Mouse (Mus musculus) small intestine, adult 2 months (tissue): Measurements from ENCODE around the gene Cxcr5. TPM values are rescaled to one million over a fixed set of nuclear protein-coding genes. Genes with fewer than 3 reads are reported as not detected.
A peak's percentile ranks its signal among the peaks of the same experiment; 100 is the strongest.

Experiments
- H3K27ac ChIP-seq: fragments of 200-500 bp; 2 replicates; pipeline ENCODE4 v1.5.1; 2012; ENCODE audit warnings: low read depth, low read length, control low read depth, inconsistent platforms; ENCODE audit not compliant: insufficient read depth
- H3K27me3 ChIP-seq: fragments of 200-500 bp; 2 replicates; pipeline ENCODE4 v1.6.1; 2012; ENCODE audit warnings: mild to moderate bottlenecking, moderate library complexity, low read length, inconsistent platforms; ENCODE audit not compliant: control insufficient read depth, insufficient read depth
- H3K36me3 ChIP-seq: fragments of 200-500 bp; 2 replicates; pipeline ENCODE4 v1.6.1; 2012; ENCODE audit warnings: mild to moderate bottlenecking, low read length, control low read depth, inconsistent platforms; ENCODE audit not compliant: control insufficient read depth, insufficient read depth
- H3K4me1 ChIP-seq: fragments of 200-500 bp; 2 replicates; pipeline ENCODE4 v1.6.1; 2012; ENCODE audit warnings: low read length, inconsistent platforms, mixed read lengths; ENCODE audit not compliant: control insufficient read depth, insufficient read depth, insufficient read length
- H3K4me3 ChIP-seq: fragments of 200-500 bp; 2 replicates; pipeline ENCODE4 v1.5.1; 2012; ENCODE audit warnings: low read depth, mild to moderate bottlenecking, control low read depth, inconsistent platforms, low read length, moderate library complexity
- CTCF ChIP-seq: fragments of 200-500 bp; IDR thresholded peaks from 2 replicates; pipeline ENCODE4 v1.5.1; 2012; ENCODE audit warnings: low read depth, mild to moderate bottlenecking, control low read depth, inconsistent platforms, low read length, moderate library complexity, mixed read lengths; ENCODE audit not compliant: insufficient replicate concordance, insufficient read length; ENCODE audit errors: extremely low read depth
- POLR2A ChIP-seq: fragments of 200-500 bp; IDR thresholded peaks from 2 replicates; pipeline ENCODE4 v1.6.1; 2012; ENCODE audit warnings: low read depth, mild to moderate bottlenecking, control low read depth, inconsistent platforms, low read length, moderate library complexity
- WGBS: fragments of 180-500 bp; shearing (Covaris S2); methylation state at CpG from one replicate; pipeline ENCODE4 v1.1.7; 2018; 5-methylcytosine and 5-hydroxymethylcytosine counted together
- polyA plus RNA-seq: library from polyadenylated mRNA; depleted of rRNA; stranded (reverse); fragments of >200 nt; gene quantifications from 2 replicates; pipeline ENCODE4 v1.2.3, GENCODE M21; 2012; rRNA removed

The Cxcr5 gene
- polyA plus RNA-seq: 2.0 and 5.7 TPM in 2 replicates

- Histone ChIP-seq H3K27me3 (no peaks in the 10 kb centered on the region), H3K36me3 (no peaks in the 10 kb centered on the region), H3K4me3 (no peak within 1 kb of the TSS), H3K27ac (no peak within 1 kb of the TSS), H3K4me1 (no peaks in the 10 kb centered on the region)
- TF ChIP-seq POLR2A: no peak
- TF ChIP-seq CTCF: no peak
- 61% methylated on average over 4 of the region's 4 CpGs for WGBS
Observed at GRCm38 (mm10) chr9:44561597-44561996, at the start of gene Cxcr5. TSS of gene Cxcr5 (minus strand) at chr9:44561877.

- H3K27me3 ChIP-seq: no peaks in the 10 kb centered on the region
- no peak overlapping the region for H3K27ac ChIP-seq
- H3K4me1 ChIP-seq: peaks cover 6% of the 10 kb centered on the region
- no peak overlapping the region for H3K4me3 ChIP-seq
- H3K36me3 ChIP-seq: peaks cover 59% of the 10 kb centered on the region
- WGBS: 96% methylated on average over 25 of the region's 25 CpGs
- no peak for TF ChIP-seq POLR2A
- TF ChIP-seq CTCF: no peak
Observed at GRCm38 (mm10) chr9:44610371-44610770, 48.7 kb upstream of the Cxcr5 start.

GRCm38 (mm10) chr9:44607306-44607705 lies 45.6 kb upstream of the Cxcr5 start:
- no peak for TF ChIP-seq POLR2A
- no peak for TF ChIP-seq CTCF
- Histone ChIP-seq H3K36me3 (peaks cover 33% of the 10 kb centered on the region), H3K4me3 (peak overlapping the region; percentile 14; the same call in 1 of the 2 replicates), H3K27ac (no peak overlapping the region), H3K4me1 (peaks cover 6% of the 10 kb centered on the region), H3K27me3 (no peaks in the 10 kb centered on the region)
- 22% methylated on average over 4 of the region's 4 CpGs for WGBS

GRCm38 (mm10) chr9:44606646-44607045 lies 45.0 kb upstream of the Cxcr5 start:
- Histone ChIP-seq H3K27ac (no peak overlapping the region), H3K36me3 (peaks cover 30% of the 10 kb centered on the region), H3K27me3 (no peaks in the 10 kb centered on the region), H3K4me3 (no peak overlapping the region), H3K4me1 (peaks cover 6% of the 10 kb centered on the region)
- no peak for TF ChIP-seq CTCF
- no peak for TF ChIP-seq POLR2A
- 11% methylated on average over 4 of the region's 4 CpGs for WGBS

- peaks cover 24% of the 10 kb centered on the region for H3K36me3 ChIP-seq
- peak overlapping the region; percentile 90 for H3K27ac ChIP-seq
- H3K27me3 ChIP-seq: no peaks in the 10 kb centered on the region
- under 1% methylated on average over 13 of the region's 13 CpGs for WGBS
- TF ChIP-seq POLR2A: no peak
- no peak for TF ChIP-seq CTCF
- peaks cover 6% of the 10 kb centered on the region for H3K4me1 ChIP-seq
- H3K4me3 ChIP-seq: peak overlapping the region; percentile 74
Observed at GRCm38 (mm10) chr9:44605616-44606165, 44.0 kb upstream of the Cxcr5 start.

- under 1% methylated on average over 62 of the region's 80 CpGs for WGBS
- Histone ChIP-seq H3K27me3 (no peaks in the 10 kb centered on the region), H3K4me1 (peaks cover 2% of the 10 kb centered on the region; the same call in 1 of the 2 replicates), H3K4me3 (peak within 1 kb of the TSS; percentile 74), H3K36me3 (peaks cover 19% of the 10 kb centered on the region), H3K27ac (peak within 1 kb of the TSS; percentile 90)
- TF ChIP-seq CTCF: no peak
- TF ChIP-seq POLR2A: peak; percentile 27
Observed at GRCm38 (mm10) chr9:44604779-44605615, 43.3 kb upstream of the Cxcr5 start, which contains the start of gene Ddx6. TSS of gene Ddx6 (plus strand) at chr9:44604892.

GRCm38 (mm10) chr9:44604290-44604778 lies 42.7 kb upstream of the Cxcr5 start:
- peak overlapping the region; percentile 74 for H3K27ac ChIP-seq
- peaks cover 2% of the 10 kb centered on the region; the same call in 1 of the 2 replicates for H3K4me1 ChIP-seq
- H3K4me3 ChIP-seq: peak overlapping the region; percentile 74
- no peaks in the 10 kb centered on the region for H3K27me3 ChIP-seq
- TF ChIP-seq CTCF (no peak), POLR2A (peak; percentile 75)
- H3K36me3 ChIP-seq: peaks cover 18% of the 10 kb centered on the region
- under 1% methylated on average over 51 of the region's 65 CpGs for WGBS
